Mouse (Mus musculus): ENCODE data around the gene Tmem117.

DNA sequence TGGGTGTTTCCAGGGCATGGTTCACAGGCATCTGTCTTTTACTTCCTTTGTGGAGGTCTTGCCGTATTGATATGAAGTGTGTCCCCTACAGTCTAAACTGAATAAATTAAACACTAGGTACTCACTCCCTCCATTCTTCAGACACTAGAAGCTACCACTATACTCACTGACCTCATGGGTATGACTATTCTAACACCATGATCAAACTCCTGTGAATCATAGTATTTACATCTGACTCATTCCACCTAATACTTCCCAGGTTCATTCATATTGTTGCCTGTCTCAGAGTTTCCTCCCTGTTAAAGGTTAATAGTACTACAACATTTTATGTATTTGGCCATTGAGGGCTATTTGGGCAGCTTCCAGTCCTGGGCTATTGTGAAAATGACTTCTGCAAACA, 274.2 kb downstream of the Tmem117 start:
- no peak for TF ChIP-seq CTCF (IDR thresholded peaks at IDR 0.05; ENCODE audit: extremely low read depth, insufficient read depth, low read length)
- TF ChIP-seq POLR2A (IDR thresholded peaks at IDR 0.05; ENCODE audit: extremely low read depth, insufficient read depth, low read length), result no peak

Data from cortical plate, adult 2 months (tissue).